Mouse (Mus musculus): ENCODE data around the gene Mrpl46.

DNA sequence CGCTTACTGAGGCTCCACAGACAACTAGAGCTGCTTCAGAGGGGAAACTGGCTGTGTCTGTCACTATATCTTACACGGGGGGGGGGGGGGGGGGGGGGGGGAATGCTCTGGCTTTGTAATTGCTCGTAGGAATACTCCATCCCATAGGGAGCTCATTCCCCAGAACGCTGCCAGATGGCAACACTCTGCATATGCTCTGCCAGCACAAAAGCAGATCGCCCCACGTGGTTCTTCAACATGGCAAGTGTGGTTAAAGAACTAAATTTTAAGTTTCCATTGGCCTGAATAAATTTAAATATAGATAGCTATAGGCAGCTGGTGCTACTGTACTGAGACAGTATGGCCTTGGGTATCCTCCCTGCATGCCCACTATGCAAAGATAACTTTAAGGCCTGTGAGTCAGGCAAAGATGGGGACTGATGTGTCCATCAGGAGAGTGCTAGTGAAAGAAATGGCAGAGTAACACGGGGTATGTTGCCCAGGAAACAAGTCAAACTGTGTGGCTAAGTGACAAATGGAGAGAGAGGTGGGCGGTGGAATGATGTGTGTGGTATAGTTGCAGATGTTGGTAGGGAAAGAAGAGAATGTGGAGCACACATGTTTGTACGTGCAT lies 14.6 kb upstream of the Mrpl46 start:
- TF ChIP-seq ZNF384 (IDR thresholded peaks at IDR 0.05; ENCODE audit: low read depth, low read length): no peak
- TF ChIP-seq CHD2 (IDR thresholded peaks at IDR 0.05; ENCODE audit: low read depth, low read length): no peak
- no peak for TF ChIP-seq ZC3H11A (IDR thresholded peaks at IDR 0.05; ENCODE audit: borderline replicate concordance, low read depth, low read length)
- TF ChIP-seq MAFK (IDR thresholded peaks at IDR 0.05; ENCODE audit: insufficient read depth, low read depth, low read length): no peak

Data from ES-E14 (cell line).